Mouse (Mus musculus): ENCODE data around the gene Nme4. TPM values are rescaled to one million over a fixed set of nuclear protein-coding genes. Genes with fewer than 3 reads are reported as not detected.

Gene Nme4
- total and polyA plus RNA-seq, 3 experiments: 0.46 to 0.56 (median 0.47) TPM

GRCm38 (mm10) chr17:26087059-26087564 lies 8.3 kb downstream of the Nme4 start:
- Histone ChIP-seq H3K4me2 (ENCODE audit: insufficient read depth, low read depth, poor library complexity, severe bottlenecking) (no peak overlapping the region), H3K79me2 (replicated peaks; ENCODE audit: control insufficient read depth, extremely low read depth, insufficient read depth, poor library complexity, severe bottlenecking) (no peaks in the 10 kb centered on the region), H3K27ac (ENCODE audit: insufficient read depth, low read depth) (no peak overlapping the region), H3K4me1 (ENCODE audit: control insufficient read depth in 1 of 2, insufficient read depth in 2 of 2) (peaks cover 0 to 7% of the 10 kb centered on the region in 2 experiments; a peak in 1 of 4 replicates), H3K9me3 (replicated peaks; ENCODE audit: low read length) (peaks cover 4% of the 10 kb centered on the region), H3K27me3 (replicated peaks) (no peaks in the 10 kb centered on the region), H3K9ac (ENCODE audit: insufficient read depth, low read depth) (no peak overlapping the region), H3K4me3 (replicated peaks in 1 of 3; ENCODE audit: low read depth in 2 of 3, low read length in 2 of 3, poor library complexity in 1 of 3) (no peak overlapping the region), H3K36me3 (replicated peaks in 1 of 2; ENCODE audit: control insufficient read depth in 1 of 2, insufficient read depth in 1 of 2, low read length in 1 of 2) (peaks cover 2 to 26% of the 10 kb centered on the region in 2 experiments)
- TF ChIP-seq MXI1 (IDR thresholded peaks at IDR 0.05; ENCODE audit: low read depth, low read length): no peak
- TF ChIP-seq NRF1 (IDR thresholded peaks at IDR 0.05; ENCODE audit: low read depth, low read length): no peak
- no peak for TF ChIP-seq CHD1 (IDR thresholded peaks at IDR 0.05; ENCODE audit: low read depth, low read length)
- no peak for TF ChIP-seq NELFE (IDR thresholded peaks at IDR 0.05; ENCODE audit: low read depth, low read length)
- dilution Hi-C loops (cut with MboI; ENCODE audit: extremely low pct_ligation_motif_present, extremely low pct_unique_long_range_greater_than_20kb, low sequenced_read_pairs): no loop called here
- no peak for DNase-seq (ENCODE audit: extremely low read depth)
- in situ Hi-C loops (cut with MboI; ENCODE audit: low pct_ligation_motif_present, low pct_unique_long_range_greater_than_20kb, low sequenced_read_pairs): no loop called here

DNA sequence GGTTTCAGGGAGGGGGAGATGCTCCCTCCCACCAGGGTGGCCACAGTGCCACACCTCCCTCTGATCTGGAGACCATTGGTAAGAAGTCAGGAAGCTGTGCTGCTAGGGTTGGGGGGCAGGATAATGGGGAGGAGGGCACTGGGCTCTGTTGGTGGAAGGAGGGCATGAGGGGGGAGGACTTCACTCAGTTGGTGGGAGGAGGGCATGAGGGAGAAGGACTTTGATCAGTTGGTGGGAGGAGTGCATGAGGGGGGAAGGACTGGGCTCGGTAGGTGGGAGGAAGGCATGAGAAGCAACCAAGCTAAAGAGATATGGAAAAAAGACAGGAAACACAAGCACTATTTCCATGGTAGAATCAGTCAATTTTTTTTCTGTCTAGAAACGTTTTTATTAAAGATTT lies 14.5 kb downstream of the Nme4 start:
- no peak overlapping the region for H3K9ac ChIP-seq (ENCODE audit: insufficient read depth, low read depth)
- no peak overlapping the region for H3K27ac ChIP-seq (ENCODE audit: insufficient read depth, low read depth)
- TF ChIP-seq EP300 (IDR thresholded peaks at IDR 0.05; ENCODE audit: low read length) (no peak), NRF1 (IDR thresholded peaks at IDR 0.05; ENCODE audit: low read depth, low read length) (no peak), CHD2 (IDR thresholded peaks at IDR 0.05; ENCODE audit: low read length) (no peak), TBP (conservative IDR thresholded peaks at IDR 0.05; ENCODE audit: low read depth, low read length) (no peak)
- H3K4me3 ChIP-seq (replicated peaks in 1 of 3; ENCODE audit: low read depth in 2 of 3, low read length in 2 of 3, poor library complexity in 1 of 3): no peak overlapping the region
- in situ Hi-C loops (cut with MboI; ENCODE audit: low pct_ligation_motif_present, low pct_unique_long_range_greater_than_20kb, low sequenced_read_pairs) (no loop called here), dilution Hi-C loops (cut with MboI; ENCODE audit: extremely low pct_ligation_motif_present, extremely low pct_unique_long_range_greater_than_20kb, low sequenced_read_pairs) (no loop called here)
- H3K36me3 ChIP-seq (replicated peaks in 1 of 2; ENCODE audit: control insufficient read depth in 1 of 2, insufficient read depth in 1 of 2, low read length in 1 of 2): peaks cover 2 to 25% of the 10 kb centered on the region in 2 experiments
- no peaks in the 10 kb centered on the region for H3K27me3 ChIP-seq (replicated peaks)
- DNase-seq (ENCODE audit: extremely low read depth): no peak
- H3K4me2 ChIP-seq (ENCODE audit: insufficient read depth, low read depth, poor library complexity, severe bottlenecking): no peak overlapping the region
- H3K79me2 ChIP-seq (replicated peaks; ENCODE audit: control insufficient read depth, extremely low read depth, insufficient read depth, poor library complexity, severe bottlenecking): no peaks in the 10 kb centered on the region
- no peaks in the 10 kb centered on the region for H3K4me1 ChIP-seq (ENCODE audit: control insufficient read depth in 1 of 2, insufficient read depth in 2 of 2)
- H3K9me3 ChIP-seq (replicated peaks; ENCODE audit: low read length): no peaks in the 10 kb centered on the region

- no peak for DNase-seq (ENCODE audit: extremely low read depth)
- no peak overlapping the region for H3K9ac ChIP-seq (ENCODE audit: insufficient read depth, low read depth)
- H3K27me3 ChIP-seq (replicated peaks): no peaks in the 10 kb centered on the region
- no peak overlapping the region for H3K4me2 ChIP-seq (ENCODE audit: insufficient read depth, low read depth, poor library complexity, severe bottlenecking)
- no peaks in the 10 kb centered on the region for H3K79me2 ChIP-seq (replicated peaks; ENCODE audit: control insufficient read depth, extremely low read depth, insufficient read depth, poor library complexity, severe bottlenecking)
- H3K36me3 ChIP-seq (replicated peaks in 1 of 2; ENCODE audit: control insufficient read depth in 1 of 2, insufficient read depth in 1 of 2, low read length in 1 of 2): peaks cover 2 to 20% of the 10 kb centered on the region in 2 experiments
- no peak overlapping the region for H3K27ac ChIP-seq (ENCODE audit: insufficient read depth, low read depth)
- no peak overlapping the region for H3K4me3 ChIP-seq (replicated peaks in 1 of 3; ENCODE audit: low read depth in 2 of 3, low read length in 2 of 3, poor library complexity in 1 of 3)
- in situ Hi-C loops (cut with MboI; ENCODE audit: low pct_ligation_motif_present, low pct_unique_long_range_greater_than_20kb, low sequenced_read_pairs) (no loop called here), dilution Hi-C loops (cut with MboI; ENCODE audit: extremely low pct_ligation_motif_present, extremely low pct_unique_long_range_greater_than_20kb, low sequenced_read_pairs) (no loop called here)
- no peaks in the 10 kb centered on the region for H3K9me3 ChIP-seq (replicated peaks; ENCODE audit: low read length)
- TF ChIP-seq UBTF (IDR thresholded peaks at IDR 0.05; ENCODE audit: low read depth, low read length) (no peak), CHD2 (IDR thresholded peaks at IDR 0.05; ENCODE audit: low read length) (no peak), TCF12 (IDR thresholded peaks at IDR 0.05; ENCODE audit: low read depth, low read length) (no peak), MAFK (IDR thresholded peaks at IDR 0.05; ENCODE audit: insufficient replicate concordance, low read length) (no peak), EP300 (IDR thresholded peaks at IDR 0.05; ENCODE audit: low read length) (no peak), E2F4 (IDR thresholded peaks at IDR 0.05; ENCODE audit: insufficient replicate concordance, low read depth, low read length) (no peak), NRF1 (IDR thresholded peaks at IDR 0.05; ENCODE audit: low read depth, low read length) (no peak), ZMIZ1 (IDR thresholded peaks at IDR 0.05; ENCODE audit: low read depth, low read length) (no peak), TBP (conservative IDR thresholded peaks at IDR 0.05; ENCODE audit: low read depth, low read length) (no peak), MAZ (IDR thresholded peaks at IDR 0.05; ENCODE audit: low read depth, low read length) (no peak), SIN3A (IDR thresholded peaks at IDR 0.05; ENCODE audit: low read length) (no peak), IRF4 (IDR thresholded peaks at IDR 0.05; ENCODE audit: low read depth, low read length) (no peak), KAT2A (IDR thresholded peaks at IDR 0.05; ENCODE audit: insufficient replicate concordance, low read length) (no peak), POLR2AphosphoS2 (IDR thresholded peaks at IDR 0.05; ENCODE audit: low read depth, low read length) (no peak), RCOR1 (conservative IDR thresholded peaks at IDR 0.05; ENCODE audit: low read depth, low read length) (no peak), ZNF384 (IDR thresholded peaks at IDR 0.05; ENCODE audit: low read depth, low read length) (no peak), JUND (conservative IDR thresholded peaks at IDR 0.05; ENCODE audit: low read depth, low read length) (no peak), MAX (IDR thresholded peaks at IDR 0.05; ENCODE audit: low read length) (no peak), ZKSCAN1 (IDR thresholded peaks at IDR 0.05; ENCODE audit: borderline replicate concordance, low read depth, low read length) (no peak)
- H3K4me1 ChIP-seq (ENCODE audit: control insufficient read depth in 1 of 2, insufficient read depth in 2 of 2): peaks cover 0 to 2% of the 10 kb centered on the region in 2 experiments; a peak in 1 of 4 replicates
Observed at GRCm38 (mm10) chr17:26078851-26079250, 16.6 kb downstream of the Nme4 start.

All from CH12.LX (cell line).